Mouse (Mus musculus) myocyte (in vitro differentiated cells): ENCODE measurements around the gene Pcolce2. TPM values are rescaled to one million over a fixed set of nuclear protein-coding genes. Genes with fewer than 3 reads are reported as not detected.

Source experiments
- H3K27me3 ChIP-seq: one replicate; pipeline ENCODE4 v1.6.1; 2011; ENCODE audit not compliant: control insufficient read depth, insufficient read depth, insufficient read length
- H3K36me3 ChIP-seq: one replicate; pipeline ENCODE4 v1.6.1; 2011; ENCODE audit not compliant: control insufficient read depth, insufficient read depth
- H3K4me2 ChIP-seq: one replicate; pipeline ENCODE4 v1.6.1; 2011; ENCODE audit warnings: low read depth, control low read depth
- H3K4me3 ChIP-seq: one replicate; pipeline ENCODE4 v1.5.1; 2011; ENCODE audit warnings: mild to moderate bottlenecking, control low read depth, moderate library complexity
- H3K79me2 ChIP-seq: one replicate; pipeline ENCODE4 v1.6.1; 2011; ENCODE audit not compliant: control insufficient read depth, insufficient read depth
- H3ac ChIP-seq: one replicate; pipeline ENCODE4 v1.6.1; 2011; ENCODE audit not compliant: control insufficient read depth, insufficient read length
- CEBPB ChIP-seq: IDR thresholded peaks from 2 replicates; pipeline ENCODE4 v1.6.1; 2011; ENCODE audit warnings: mild to moderate bottlenecking, moderate library complexity; ENCODE audit not compliant: poor library complexity, insufficient read depth, severe bottlenecking
- E2F4 ChIP-seq: IDR thresholded peaks from one replicate; pipeline ENCODE4 v1.6.1; 2011; ENCODE audit warnings: mild to moderate bottlenecking, control low read depth, moderate library complexity; ENCODE audit not compliant: insufficient read depth
- MAX ChIP-seq: IDR thresholded peaks from one replicate; pipeline ENCODE4 v1.6.1; 2011; ENCODE audit warnings: low read depth, mild to moderate bottlenecking, control low read depth
- MYOD1 ChIP-seq, 3 experiments: IDR thresholded peaks; one replicate each; pipeline ENCODE4 v1.6.1; 2011; ENCODE audit warnings: control low read depth in 2 of 3, low read depth in 2 of 3, mild to moderate bottlenecking in 2 of 3, moderate library complexity in 1 of 3; ENCODE audit not compliant: insufficient read length in 2 of 3, control insufficient read depth in 1 of 3
- MYOG ChIP-seq, 3 experiments: IDR thresholded peaks; one replicate each; pipeline ENCODE4 v1.6.1; 2011; ENCODE audit warnings: control low read depth in 2 of 3, low read depth in 2 of 3, mild to moderate bottlenecking in 2 of 3; ENCODE audit not compliant: insufficient read length in 2 of 3, control insufficient read depth in 1 of 3, insufficient read depth in 1 of 3
- POLR2A ChIP-seq: IDR thresholded peaks from one replicate; pipeline ENCODE4 v1.6.1; 2011; ENCODE audit warnings: low read depth, mild to moderate bottlenecking, control low read depth, moderate library complexity; ENCODE audit not compliant: insufficient read length
- POLR2AphosphoS2 ChIP-seq: IDR thresholded peaks from one replicate; pipeline ENCODE4 v1.6.1; 2011; ENCODE audit warnings: low read depth, control low read depth; ENCODE audit not compliant: insufficient read length
- REST ChIP-seq: IDR thresholded peaks from one replicate; pipeline ENCODE4 v1.6.1; 2011; ENCODE audit warnings: mild to moderate bottlenecking, control low read depth, moderate library complexity; ENCODE audit not compliant: insufficient read depth, insufficient read length
- SRF ChIP-seq: IDR thresholded peaks from one replicate; pipeline ENCODE4 v1.6.1; 2011; ENCODE audit warnings: low read depth; ENCODE audit not compliant: control insufficient read depth, insufficient read length
- TCF12 ChIP-seq: IDR thresholded peaks from one replicate; pipeline ENCODE4 v1.6.1; 2011; ENCODE audit warnings: mild to moderate bottlenecking, control low read depth; ENCODE audit not compliant: poor library complexity, insufficient read depth, severe bottlenecking
- TCF3 ChIP-seq: IDR thresholded peaks from one replicate; pipeline ENCODE4 v1.6.1; 2011; ENCODE audit warnings: low read depth, control low read depth; ENCODE audit not compliant: insufficient read length
- USF1 ChIP-seq: IDR thresholded peaks from one replicate; pipeline ENCODE4 v1.6.1; 2011; ENCODE audit warnings: low read depth, mild to moderate bottlenecking, control low read depth, moderate library complexity
- polyA plus RNA-seq: library from polyadenylated mRNA; unstranded; fragments of >200 nt; fragmentation: generic; extraction: Trizol; gene quantifications from one replicate; pipeline ENCODE4 v1.2.1, GENCODE M21; 2012; ENCODE audit warnings: missing spikeins

The Pcolce2 gene
- polyA plus RNA-seq, 1 experiment: 13.9 TPM

DNA sequence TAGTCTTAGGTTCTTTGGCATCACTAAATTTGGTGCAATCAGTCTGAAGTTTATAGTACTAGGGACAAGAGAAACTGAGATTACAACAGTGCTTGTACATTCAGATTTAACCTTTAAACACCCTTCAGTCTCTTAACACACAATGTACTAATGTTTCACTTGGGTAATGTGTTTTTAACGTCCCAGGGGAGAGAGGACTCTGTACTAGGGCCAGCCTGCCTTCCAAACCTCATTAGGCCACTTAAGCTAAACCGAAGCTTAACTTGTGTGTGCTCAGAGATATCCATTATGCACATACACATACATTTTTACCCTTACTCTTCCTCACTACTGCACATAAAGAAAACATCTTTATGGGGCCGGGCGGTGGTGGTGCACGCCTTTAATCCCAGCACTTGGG is 109.9 kb downstream of the Pcolce2 start:
- Histone ChIP-seq H3K36me3 (no peaks in the 10 kb centered on the region), H3K27me3 (peaks cover 9% of the 10 kb centered on the region), H3K79me2 (no peaks in the 10 kb centered on the region), H3K4me3 (no peak overlapping the region), H3ac (no peak overlapping the region), H3K4me2 (no peak overlapping the region)
- TF ChIP-seq MYOD1 (IDR thresholded peaks at IDR 0.05; ENCODE audit: control insufficient read depth in 1 of 3, insufficient read length in 2 of 3, low read depth in 2 of 3) (no peak), MAX (no peak), POLR2AphosphoS2 (no peak), MYOG (IDR thresholded peaks at IDR 0.05; ENCODE audit: control insufficient read depth in 1 of 3, insufficient read depth in 1 of 3, insufficient read length in 2 of 3, low read depth in 2 of 3) (no peak), TCF3 (no peak), USF1 (no peak), POLR2A (no peak), SRF (no peak), E2F4 (no peak), CEBPB (no peak), TCF12 (no peak), REST (no peak)

Other genes with a start within 250 kb of the Pcolce2 start
- 8.4 TPM for gene Chst2, start 230.9 kb upstream of the Pcolce2 start, polyA plus RNA-seq
- 5.5 TPM for gene U2surp, start 125.6 kb upstream of the Pcolce2 start, polyA plus RNA-seq
- under 0.01 TPM for gene Paqr9, start 77.9 kb upstream of the Pcolce2 start, polyA plus RNA-seq
- gene Trpc1, start 112.8 kb downstream of the Pcolce2 start, polyA plus RNA-seq: 0.96 TPM
- not detected for gene Pls1, start 207.7 kb downstream of the Pcolce2 start, polyA plus RNA-seq
- gene Atr, start 220.0 kb downstream of the Pcolce2 start, polyA plus RNA-seq: 1.7 TPM